Mouse (Mus musculus) kidney, postnatal 0 days (tissue): ENCODE results near the gene Rffl. TPM values are rescaled to one million over a fixed set of nuclear protein-coding genes. Genes with fewer than 3 reads are reported as not detected.

Source experiments
- ATAC-seq: fragments of 200-750 bp; cut with Nextera tagmentation; replicated peaks from 2 replicates; pipeline ENCODE4 v1.8.0; 2017; ENCODE audit warnings: low read depth, moderate number of reproducible peaks, moderate TSS enrichment, moderate library complexity; ENCODE audit not compliant: low FRiP score
- DNase-seq: peaks from one replicate; pipeline ENCODE4 v3.0.0-alpha.2; 2016; ENCODE audit warnings: low spot score
- H3K27ac ChIP-seq: fragments of 300-500 bp; sonication (generic); 2 replicates; pipeline ENCODE4 v1.5.1; 2014; ENCODE audit warnings: mild to moderate bottlenecking
- H3K27me3 ChIP-seq: fragments of 300-500 bp; sonication (generic); 2 replicates; pipeline ENCODE4 v1.6.1; 2014; ENCODE audit warnings: low read length, mixed read lengths; ENCODE audit not compliant: insufficient read depth
- H3K36me3 ChIP-seq: fragments of 300-500 bp; sonication (generic); 2 replicates; pipeline ENCODE4 v1.6.1; 2014; ENCODE audit warnings: low read length, mixed read lengths; ENCODE audit not compliant: insufficient read depth
- H3K4me1 ChIP-seq: fragments of 300-500 bp; sonication (generic); replicated peaks from 2 replicates; pipeline ENCODE4 v1.6.1; 2014; ENCODE audit warnings: antibody characterized with exemption, low read length, mixed read lengths; ENCODE audit not compliant: insufficient read depth
- H3K4me2 ChIP-seq: fragments of 300-500 bp; sonication (generic); 2 replicates; pipeline ENCODE4 v1.6.1; 2014; ENCODE audit warnings: mild to moderate bottlenecking, low read length, moderate library complexity, mixed read lengths
- H3K4me3 ChIP-seq: fragments of 300-500 bp; sonication (generic); replicated peaks from 2 replicates; pipeline ENCODE4 v1.5.1; 2014; ENCODE audit warnings: low read depth, low read length
- H3K9ac ChIP-seq: fragments of 300-500 bp; sonication (generic); 2 replicates; pipeline ENCODE4 v1.6.1; 2014; ENCODE audit warnings: low read depth, low read length
- H3K9me3 ChIP-seq: fragments of 300-500 bp; sonication (generic); replicated peaks from 2 replicates; pipeline ENCODE4 v1.6.1; 2016; ENCODE audit warnings: low read length, inconsistent platforms, mixed read lengths
- CTCF ChIP-seq: IDR thresholded peaks from 2 replicates; pipeline ENCODE4 v1.5.1; 2016; ENCODE audit warnings: antibody characterized with exemption, low read depth, mild to moderate bottlenecking, moderate library complexity
- WGBS: fragments of 180-500 bp; shearing (Covaris S2); extraction: QIAGEN DNeasy Blood & Tissue Kit; methylation state at CpG from one replicate; pipeline ENCODE4 v1.1.7; 2014; 5-methylcytosine and 5-hydroxymethylcytosine counted together
- polyA plus RNA-seq: library from polyadenylated mRNA; unstranded; fragments of >200 nt; fragmentation: Nextera tagmentation; extraction: Ambion mirVana; gene quantifications from 2 replicates; pipeline ENCODE4 v1.2.1, GENCODE M21; 2015

Rffl gene
- polyA plus RNA-seq, 1 experiment from 2014 or later: 21.7 TPM

DNA sequence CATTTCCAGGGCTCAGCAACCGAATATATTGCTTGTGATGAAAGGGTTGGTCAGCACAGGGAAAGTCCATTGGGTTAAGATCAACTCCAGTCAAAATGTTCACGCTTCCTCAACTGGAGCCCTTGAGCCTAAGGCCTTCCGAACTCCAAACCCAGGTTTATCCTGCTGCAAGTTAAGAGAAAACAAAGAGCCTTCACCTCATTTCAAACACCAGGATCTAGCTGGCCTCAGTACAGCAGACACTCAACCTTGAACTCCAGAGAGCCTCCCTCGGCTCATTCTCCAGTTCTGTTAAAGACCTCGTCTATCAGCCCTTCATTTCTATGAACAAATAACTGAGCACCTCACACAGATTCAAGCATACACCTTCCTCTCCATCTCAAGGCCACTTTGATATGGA, 90.9 kb downstream of the Rffl start:
- no peak for TF ChIP-seq CTCF
- H3K4me1 ChIP-seq: 0 out of 2 replicates have a peak, but pooled peaks cover 5% of the 10 kb centered on the region
- WGBS: 36% methylated on average over 5 of the region's 5 CpGs
- peak; percentile 0 for DNase-seq
- peaks cover 6% of the 10 kb centered on the region; the same call in 1 of the 2 replicates for H3K36me3 ChIP-seq
- H3K27me3 ChIP-seq: no peaks in the 10 kb centered on the region
- H3K9me3 ChIP-seq: no peaks in the 10 kb centered on the region
- H3K27ac ChIP-seq: 0 out of 2 replicates have a peak overlapping the region, but pooled peaks have one; percentile 94
- peak overlapping the region; percentile 70 for H3K4me2 ChIP-seq
- peak overlapping the region; percentile 97 for H3K9ac ChIP-seq
- no peak for ATAC-seq
- peak overlapping the region; percentile 97 for H3K4me3 ChIP-seq

DNA sequence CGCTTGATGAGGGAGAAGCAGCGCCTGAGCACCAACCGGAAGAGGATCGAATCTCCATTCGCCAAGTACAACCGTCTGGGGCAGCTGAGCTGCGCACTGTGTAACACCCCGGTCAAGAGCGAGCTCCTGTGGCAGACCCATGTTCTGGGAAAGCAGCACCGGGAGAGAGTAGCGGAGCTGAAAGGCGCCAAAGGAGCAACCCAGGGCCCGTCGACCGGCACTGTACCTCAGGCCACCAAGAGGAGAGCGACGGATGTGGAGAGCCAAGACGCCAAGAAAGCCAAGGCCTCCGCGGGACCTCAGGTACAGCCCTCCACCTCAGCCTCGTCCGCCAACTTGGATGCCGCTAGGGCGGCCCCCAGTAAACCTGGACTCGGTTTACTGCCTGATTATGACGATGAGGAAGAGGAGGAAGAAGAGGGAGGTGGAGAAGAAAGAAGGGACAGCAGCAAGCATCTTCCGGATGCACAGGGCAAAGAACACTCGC, 106.5 kb downstream of the Rffl start:
- H3K9me3 ChIP-seq: no peaks in the 10 kb centered on the region
- DNase-seq (no peak), ATAC-seq (peak; percentile 52; the same call in 1 of the 2 replicates)
- no peaks in the 10 kb centered on the region for H3K27me3 ChIP-seq
- peak overlapping the region; percentile 88 for H3K27ac ChIP-seq
- TF ChIP-seq CTCF: no peak
- peak overlapping the region; percentile 93 for H3K4me3 ChIP-seq
- H3K9ac ChIP-seq: peak overlapping the region; percentile 84
- H3K4me2 ChIP-seq: peak overlapping the region; percentile 95
- WGBS: under 1% methylated on average over 28 of the region's 28 CpGs
- H3K4me1 ChIP-seq: peaks cover 16% of the 10 kb centered on the region
- H3K36me3 ChIP-seq: no peaks in the 10 kb centered on the region

DNA sequence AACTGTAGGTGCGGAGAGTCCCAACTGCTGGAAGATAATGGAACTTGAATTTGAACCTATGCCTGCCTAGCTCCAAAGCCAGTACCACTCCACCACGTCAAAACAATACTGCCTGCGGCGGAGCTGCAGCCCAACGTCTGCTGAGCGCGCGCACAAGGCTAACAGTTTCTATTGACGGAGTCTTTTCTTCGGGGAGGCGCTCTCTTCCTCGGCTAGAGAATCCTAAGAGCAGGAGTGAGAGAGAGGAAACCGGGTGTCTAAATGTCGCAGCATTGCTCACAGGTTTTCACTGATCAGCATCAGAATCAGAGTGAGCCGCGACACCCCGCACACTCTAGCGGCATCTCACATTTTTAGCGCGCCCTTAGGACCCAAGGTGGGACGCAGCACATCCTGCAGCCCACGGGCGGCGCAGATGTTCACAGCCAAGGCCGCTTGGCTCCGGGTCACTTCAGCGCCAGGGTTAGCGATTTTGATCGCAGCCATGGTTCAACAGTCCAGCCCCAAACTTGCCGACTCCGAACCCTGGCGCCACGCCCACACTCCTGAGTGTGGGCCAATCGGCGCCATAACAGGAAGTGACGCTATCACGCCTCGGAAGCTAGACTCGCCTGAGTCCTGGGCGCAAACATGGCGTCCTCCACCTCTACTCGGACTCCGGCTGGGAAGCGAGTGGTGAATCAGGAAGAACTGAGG, 107.1 kb downstream of the Rffl start, which contains the start of the genes Cct6b and Zfp830:
Gene Cct6b, minus strand, starts transcription at position 580 of the 696 bp plus-strand sequence.
Gene Zfp830, plus strand, starts transcription at position 604 of the 696 bp plus-strand sequence.
- peak; percentile 97 for DNase-seq
- H3K9ac ChIP-seq: peak within 1 kb of the TSS; percentile 84
- no peak for TF ChIP-seq CTCF
- no peaks in the 10 kb centered on the region for H3K36me3 ChIP-seq
- H3K4me3 ChIP-seq: peak within 1 kb of the TSS; percentile 93
- H3K27me3 ChIP-seq: no peaks in the 10 kb centered on the region
- WGBS: under 1% methylated on average over 44 of the region's 44 CpGs
- peaks cover 16% of the 10 kb centered on the region for H3K4me1 ChIP-seq
- H3K4me2 ChIP-seq: peak within 1 kb of the TSS; percentile 95
- no peaks in the 10 kb centered on the region for H3K9me3 ChIP-seq
- ATAC-seq: peak; percentile 97
- H3K27ac ChIP-seq: peak within 1 kb of the TSS; percentile 88

DNA sequence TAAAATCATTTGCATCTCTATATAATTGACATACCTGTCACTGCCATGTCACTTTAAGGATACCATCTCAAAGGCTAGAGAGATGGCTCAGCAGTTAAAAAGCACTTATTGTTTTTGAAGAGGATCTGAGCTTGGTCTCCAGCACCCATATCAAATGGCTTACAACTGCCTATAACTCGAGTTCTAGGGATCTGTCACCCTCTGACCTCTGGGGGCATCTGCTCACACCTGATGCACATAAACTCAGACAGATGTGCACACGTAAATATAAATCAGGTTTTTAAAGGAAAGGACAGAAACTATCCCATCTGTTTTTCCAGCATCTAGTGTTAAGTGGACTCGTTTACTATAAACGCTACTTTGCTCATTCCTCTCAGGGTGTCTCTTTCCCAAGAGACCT, 107.7 kb downstream of the Rffl start:
- H3K36me3 ChIP-seq: no peaks in the 10 kb centered on the region
- no peak overlapping the region for H3K9ac ChIP-seq
- TF ChIP-seq CTCF: no peak
- H3K4me3 ChIP-seq: peak overlapping the region; percentile 93; the same call in 1 of the 2 replicates
- H3K27ac ChIP-seq: peak overlapping the region; percentile 88
- H3K27me3 ChIP-seq: no peaks in the 10 kb centered on the region
- no peaks in the 10 kb centered on the region for H3K9me3 ChIP-seq
- no peak for DNase-seq
- peak overlapping the region; percentile 95 for H3K4me2 ChIP-seq
- ATAC-seq: no peak
- 5% methylated on average over 4 of the region's 4 CpGs for WGBS
- peaks cover 16% of the 10 kb centered on the region for H3K4me1 ChIP-seq

DNA sequence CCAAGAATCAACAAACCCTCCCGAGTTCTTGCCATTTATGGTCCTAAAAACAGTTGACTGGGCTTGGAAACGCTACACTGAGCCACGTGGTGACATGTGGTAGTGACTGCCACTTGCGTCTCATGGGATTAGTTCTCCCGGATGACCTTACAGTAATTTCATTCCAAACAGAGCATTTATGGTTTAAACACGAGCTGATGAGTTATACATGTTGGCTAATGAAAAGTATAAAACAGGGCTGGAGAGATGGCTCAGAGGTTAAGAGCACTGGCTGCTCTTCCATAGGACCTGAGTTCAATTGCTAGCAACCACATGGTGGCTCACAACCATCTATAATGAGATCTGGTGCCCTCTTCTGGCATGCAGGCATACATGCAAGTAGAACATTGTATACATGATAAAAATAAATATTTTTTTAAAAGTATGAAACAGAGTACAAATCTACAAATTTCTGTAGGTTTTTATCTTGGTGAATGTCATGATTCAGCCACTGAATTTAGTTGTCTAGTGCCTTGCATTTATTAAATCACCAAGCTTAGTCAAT, 108.7 kb downstream of the Rffl start:
- no peaks in the 10 kb centered on the region for H3K36me3 ChIP-seq
- H3K4me3 ChIP-seq: no peak overlapping the region
- H3K4me2 ChIP-seq: no peak overlapping the region
- ATAC-seq (no peak), DNase-seq (no peak)
- H3K27ac ChIP-seq: no peak overlapping the region
- peak; percentile 56 for TF ChIP-seq CTCF
- H3K27me3 ChIP-seq: no peaks in the 10 kb centered on the region
- no peaks in the 10 kb centered on the region for H3K9me3 ChIP-seq
- peaks cover 16% of the 10 kb centered on the region for H3K4me1 ChIP-seq
- H3K9ac ChIP-seq: no peak overlapping the region
- WGBS: 89% methylated on average over 6 of the region's 6 CpGs

DNA sequence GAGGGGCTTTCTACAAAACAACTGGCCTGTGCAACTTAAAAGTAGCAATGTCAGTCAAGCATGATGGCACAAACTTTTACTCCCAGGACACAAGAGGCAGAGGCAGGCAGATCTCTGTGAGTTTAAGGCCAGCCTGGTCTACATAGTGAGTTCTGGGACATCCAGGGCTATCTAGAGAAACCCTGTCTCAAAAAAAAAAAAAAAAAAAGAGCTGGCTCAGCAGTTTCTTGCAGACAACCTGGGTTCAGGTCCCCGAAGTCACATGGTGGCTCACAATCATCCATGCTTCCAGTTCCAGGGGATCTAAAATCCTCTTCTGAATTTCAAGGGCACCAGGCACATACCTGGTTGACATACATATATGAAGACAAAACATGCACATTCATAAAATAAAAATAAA, 115.1 kb downstream of the Rffl start:
- TF ChIP-seq CTCF: no peak
- no peaks in the 10 kb centered on the region for H3K4me1 ChIP-seq
- H3K4me2 ChIP-seq: no peak overlapping the region

More for the DNA sequence above, 115.1 kb downstream of the Rffl start:
- H3K27me3 ChIP-seq: no peaks in the 10 kb centered on the region
- H3K36me3 ChIP-seq: no peaks in the 10 kb centered on the region
- DNase-seq (no peak), ATAC-seq (no peak)
- H3K9ac ChIP-seq: no peak overlapping the region
- H3K27ac ChIP-seq: no peak overlapping the region
- H3K4me3 ChIP-seq: no peak overlapping the region
- 95% methylated on average over 1 of the region's 1 CpGs for WGBS
- no peaks in the 10 kb centered on the region for H3K9me3 ChIP-seq

Other genes starting within 250 kb of the Rffl start
- 0.42 and 0.46 TPM in 2 replicates for gene Cct6b, start 106.9 kb downstream of the Rffl start, polyA plus RNA-seq
- gene Zfp830, start 106.9 kb downstream of the Rffl start, polyA plus RNA-seq: 35.6 and 38.1 TPM in 2 replicates
- gene Lig3, start 90.1 kb downstream of the Rffl start, polyA plus RNA-seq: 23.0 and 23.9 TPM in 2 replicates
- 10.6 and 11.7 TPM in 2 replicates for gene Rad51d, start 19.4 kb upstream of the Rffl start, polyA plus RNA-seq
- 0.55 and 0.60 TPM in 2 replicates for gene Fndc8, start 20.9 kb upstream of the Rffl start, polyA plus RNA-seq
- gene Nle1, start 37.2 kb upstream of the Rffl start, polyA plus RNA-seq: 23.7 and 24.0 TPM in 2 replicates
- gene Unc45b, start 39.3 kb upstream of the Rffl start, polyA plus RNA-seq: 6.1 and 7.1 TPM in 2 replicates
- 19.5 and 21.1 TPM in 2 replicates for gene Slfn5, start 80.1 kb upstream of the Rffl start, polyA plus RNA-seq
- 9.4 and 11.5 TPM in 2 replicates for gene Slfn9, start 120.6 kb upstream of the Rffl start, polyA plus RNA-seq
- 0.33 and 0.36 TPM in 2 replicates for gene Slfn8, start 149.6 kb upstream of the Rffl start, polyA plus RNA-seq
- 12.7 and 16.3 TPM in 2 replicates for gene Slfn2, start 193.9 kb upstream of the Rffl start, polyA plus RNA-seq
- 0.66 and 0.91 TPM in 2 replicates for gene Slfn1, start 245.6 kb upstream of the Rffl start, polyA plus RNA-seq